Mouse (Mus musculus) heart, postnatal 10 days (tissue): ENCODE measurements at regions not wholly inside any gene's neighbourhood (a gene's known extent, or its start where the extent isn't known, plus 50 kb on each side); places are given as distances from the start of the nearest gene placed in this dataset.

Experiments used
- DNase-seq, 2 experiments: peaks; one replicate each; pipeline ENCODE4 v3.0.0; 2021
- intact Hi-C: fragments of 180-260 bp; cut with DNase I; formaldehyde crosslinking; loops from one replicate; pipeline ENCODE4 v1.15.1; 2025

GRCm38 (mm10) chr8:64422200-64422849, 216.3 kb upstream of the Tll1 start:
- no peak for DNase-seq
- intact Hi-C loops: no loop called here

GRCm38 (mm10) chr8:64421502-64422199, 215.6 kb upstream of the Tll1 start:
- no peak for DNase-seq
- intact Hi-C loops: no loop called here

GRCm38 (mm10) chr8:64412488-64413188, 206.6 kb upstream of the Tll1 start:
- DNase-seq: no peak
- intact Hi-C loops: no loop called here

GRCm38 (mm10) chr8:64406775-64407490, 200.9 kb upstream of the Tll1 start:
- intact Hi-C loops: no loop called here
- peak in 1 of 2 experiments; percentile 6 for DNase-seq

GRCm38 (mm10) chr8:64399554-64399953, 193.5 kb upstream of the Tll1 start:
- DNase-seq: no peak
- intact Hi-C loops: no loop called here

- DNase-seq: peak; percentile 4 to 6
- intact Hi-C loops: no loop called here
Measured at GRCm38 (mm10) chr8:64397876-64398275, 191.8 kb upstream of the Tll1 start.

- intact Hi-C loops: no loop called here
- DNase-seq: peak; percentile 10 to 23
Measured at GRCm38 (mm10) chr8:64395816-64396215, 189.7 kb upstream of the Tll1 start.

- intact Hi-C loops: no loop called here
- DNase-seq: no peak
Measured at GRCm38 (mm10) chr8:64389488-64389887, 183.4 kb upstream of the Tll1 start.

- intact Hi-C loops: no loop called here
- DNase-seq: no peak
Measured at GRCm38 (mm10) chr8:64388299-64388698, 182.2 kb upstream of the Tll1 start.

- DNase-seq: no peak
- intact Hi-C loops: no loop called here
Measured at GRCm38 (mm10) chr8:64379732-64380349, 173.8 kb upstream of the Tll1 start.

- no peak for DNase-seq
- intact Hi-C loops: no loop called here
Measured at GRCm38 (mm10) chr8:64377830-64378229, 171.8 kb upstream of the Tll1 start.

- no peak for DNase-seq
- intact Hi-C loops: no loop called here
Measured at GRCm38 (mm10) chr8:64375509-64375908, 169.4 kb upstream of the Tll1 start.

GRCm38 (mm10) chr8:64374980-64375379, 168.9 kb upstream of the Tll1 start:
- no peak for DNase-seq
- intact Hi-C loops: no loop called here

- intact Hi-C loops: no loop called here
- DNase-seq: no peak
Measured at GRCm38 (mm10) chr8:64369973-64370372, 163.9 kb upstream of the Tll1 start.

GRCm38 (mm10) chr8:64367906-64368305, 161.8 kb upstream of the Tll1 start:
- intact Hi-C loops: no loop called here
- no peak for DNase-seq

GRCm38 (mm10) chr8:64366974-64367266, 160.8 kb upstream of the Tll1 start:
- intact Hi-C loops: no loop called here
- DNase-seq: no peak

- no peak for DNase-seq
- intact Hi-C loops: no loop called here
Measured at GRCm38 (mm10) chr8:64366226-64366973, 160.3 kb upstream of the Tll1 start.

- DNase-seq: no peak
- intact Hi-C loops: no loop called here
Measured at GRCm38 (mm10) chr8:64357092-64357491, 151.0 kb upstream of the Tll1 start.

GRCm38 (mm10) chr8:64348082-64348646, 142.1 kb upstream of the Tll1 start:
- intact Hi-C loops: no loop called here

GRCm38 (mm10) chr8:64347490-64347889, 141.4 kb upstream of the Tll1 start:
- no peak for DNase-seq
- intact Hi-C loops: no loop called here

More at GRCm38 (mm10) chr8:64348082-64348646, 142.1 kb upstream of the Tll1 start:
- DNase-seq: no peak
